Mouse (Mus musculus) lung, postnatal 0 days (tissue): Measurements from ENCODE around the gene Ttc26.

Experiments used
- CTCF ChIP-seq: IDR thresholded peaks from 2 replicates; pipeline ENCODE4 v1.5.1; 2016; ENCODE audit warnings: antibody characterized with exemption, mild to moderate bottlenecking
- EP300 ChIP-seq: IDR thresholded peaks from 2 replicates; pipeline ENCODE4 v1.6.1; 2016; ENCODE audit warnings: antibody characterized with exemption, mild to moderate bottlenecking, control low read depth

DNA sequence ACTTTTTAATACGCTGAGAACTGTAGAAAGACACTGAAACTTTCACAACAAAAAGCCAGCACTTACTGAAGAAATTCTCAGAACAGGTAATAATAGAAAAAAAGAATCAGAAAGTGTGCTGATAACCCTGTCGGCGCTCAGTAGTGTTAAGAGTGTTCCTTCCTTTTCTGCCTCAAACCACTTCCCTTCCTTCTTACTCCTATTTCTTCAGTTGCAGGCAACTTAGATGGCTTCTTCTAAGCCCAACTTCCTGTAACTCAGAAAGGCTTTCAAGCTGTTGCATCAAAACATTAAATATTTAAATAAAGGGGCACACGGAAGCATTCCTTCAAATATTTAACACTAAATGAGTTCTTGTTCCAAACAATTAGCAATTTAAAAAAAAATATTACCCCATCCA lies 29.3 kb upstream of the Ttc26 start:
- TF ChIP-seq CTCF (no peak), EP300 (no peak)
